Mouse (Mus musculus): ENCODE measurements around the gene Ttll6.

DNA sequence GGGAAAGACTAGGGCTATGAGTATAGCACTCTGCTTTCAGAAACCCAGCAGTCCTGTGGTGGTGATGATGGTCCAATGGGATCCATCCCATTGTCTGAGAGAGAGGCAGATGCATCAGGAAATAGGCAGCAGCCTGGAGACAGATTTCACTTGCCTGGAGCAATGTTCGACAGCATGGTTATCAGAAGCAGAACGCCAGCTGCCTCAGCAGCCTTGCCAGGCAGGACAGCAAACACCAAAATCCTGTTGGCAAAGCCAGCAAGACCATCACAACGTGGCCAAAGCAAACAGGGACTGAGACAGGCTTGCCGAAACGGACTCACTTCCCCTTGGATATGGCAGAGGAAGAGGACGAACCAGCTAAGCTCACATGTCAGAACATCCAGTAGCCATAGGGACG, 35.4 kb downstream of the Ttll6 start:
- no peak for TF ChIP-seq CTCF (IDR thresholded peaks at IDR 0.05; ENCODE audit: insufficient read depth, low read length)
- no peak for TF ChIP-seq POLR2A (IDR thresholded peaks at IDR 0.05; ENCODE audit: borderline replicate concordance, extremely low read depth, low read depth, low read length)
